34 mouse cellular contexts compared by ENCODE assay signal in the genomic region with DNA sequence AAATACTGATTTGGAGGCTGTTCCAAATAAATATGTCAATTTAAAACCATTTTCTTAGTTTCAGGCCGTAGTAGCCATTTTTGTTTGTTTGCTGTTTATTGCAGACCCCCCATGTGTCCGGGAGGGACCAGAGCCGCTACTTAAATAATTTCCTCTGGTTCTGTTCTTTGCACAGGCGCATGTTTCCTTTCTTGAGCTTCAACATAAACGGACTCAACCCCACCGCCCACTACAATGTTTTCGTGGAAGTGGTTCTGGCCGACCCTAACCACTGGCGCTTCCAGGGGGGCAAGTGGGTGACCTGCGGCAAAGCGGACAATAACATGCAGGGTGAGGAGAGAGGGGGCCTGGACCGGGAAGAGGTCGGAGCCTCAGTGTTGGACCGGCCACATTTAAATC. TPM values are rescaled to one million over a fixed set of nuclear protein-coding genes. Genes with fewer than 3 reads are reported as not detected.
A peak's percentile ranks its signal among the peaks of the same experiment; 100 is the strongest.
DNase-seq lines count a peak whose midpoint lies in the region; ATAC-seq and TF ChIP-seq lines count a peak whose summit lies in the region.
"Had no signal": no experiment of that assay in that cellular context is flagged by ENCODE, and none has a peak within 500 bp of the region (broad histone marks: within the 10 kb centered on the region; RNA-seq: fewer than 3 reads in every experiment).

No protein-coding gene starts in this region.

- no peak for TF ChIP-seq CTCF in E14TG2a.4 (conservative IDR thresholded peaks at IDR 0.05; ENCODE audit: low read length)

- H3K27ac ChIP-seq in hindbrain, embryonic 11.5 days (ENCODE audit: low read depth, low read length) = no peak overlapping the region
- H3K27ac ChIP-seq in hindbrain, embryonic 12.5 days = no peak overlapping the region
- H3K27ac ChIP-seq in forebrain, embryonic 13.5 days = no peak overlapping the region
- H3K27ac ChIP-seq in limb, embryonic 10.5 days = no peak overlapping the region
- H3K27ac ChIP-seq: embryonic facial prominence, embryonic 12.5 days; left cerebral cortex, adult 2 months; lung, embryonic 15.5 days; midbrain, embryonic 12.5 days; stomach, embryonic 15.5 days had no signal

- H3K4me2 ChIP-seq in hindbrain, embryonic 11.5 days (replicated peaks; ENCODE audit: low read depth, low read length) = no peak overlapping the region
- no peak overlapping the region for H3K4me2 ChIP-seq in hindbrain, embryonic 12.5 days (replicated peaks)
- H3K4me2 ChIP-seq in forebrain, embryonic 13.5 days = peak overlapping the region; percentile 68
- H3K4me2 ChIP-seq: embryonic facial prominence, embryonic 12.5 days; heart, embryonic 11.5 days; liver, embryonic 11.5 days; lung, embryonic 15.5 days; midbrain, embryonic 12.5 days; stomach, embryonic 15.5 days had no signal

- intact Hi-C loops in left cerebral cortex, postnatal 10 days (cut with DNase I) = no loop called here

- peak; percentile 33 for DNase-seq in hindbrain, embryonic 11.5 days (ENCODE audit: low spot score)
- peak; percentile 40 for DNase-seq in limb, embryonic 10.5 days (ENCODE audit: low spot score)
- DNase-seq in left cerebral cortex, postnatal 10 days (ENCODE audit: extremely low spot score in 1 of 2, low spot score in 2 of 2) = no peak
- DNase-seq in layer of hippocampus, postnatal 25 days (ENCODE audit: extremely low spot score in 1 of 2, low spot score in 1 of 2) = no peak
- DNase-seq in right cerebral cortex, postnatal 10 days (ENCODE audit: low spot score in 2 of 2) = no peak
- DNase-seq: adrenal gland, postnatal 10 days; cerebellum, adult 9-10 months; embryo, embryonic 11 days; gastrocnemius, postnatal 14 days; heart, adult 11 months; heart, postnatal 4 days; kidney, postnatal 14 days; layer of hippocampus, adult 9-11 months; left cerebral cortex, postnatal 4 days; retina, postnatal 1 day; right cerebral cortex, postnatal 25 days; thymus, postnatal 14 days had no signal

- H3K9me3 ChIP-seq in hindbrain, embryonic 11.5 days (ENCODE audit: control insufficient read depth, low read length) = no peaks in the 10 kb centered on the region
- H3K9me3 ChIP-seq in hindbrain, embryonic 12.5 days (replicated peaks) = no peaks in the 10 kb centered on the region
- no peaks in the 10 kb centered on the region for H3K9me3 ChIP-seq in E14TG2a.4 (ENCODE audit: low read length)
- H3K9me3 ChIP-seq in forebrain, embryonic 13.5 days (replicated peaks) = no peaks in the 10 kb centered on the region
- no peaks in the 10 kb centered on the region for H3K9me3 ChIP-seq in limb, embryonic 10.5 days (replicated peaks)
- H3K9me3 ChIP-seq: embryonic facial prominence, embryonic 12.5 days; lung, embryonic 15.5 days; midbrain, embryonic 12.5 days; stomach, embryonic 15.5 days had no signal

- no peak overlapping the region for H3K4me3 ChIP-seq in hindbrain, embryonic 11.5 days (ENCODE audit: low read depth, low read length)
- no peak overlapping the region for H3K4me3 ChIP-seq in hindbrain, embryonic 12.5 days
- peak overlapping the region; percentile 86; the same call in 1 of the 2 replicates for H3K4me3 ChIP-seq in E14TG2a.4 (replicated peaks; ENCODE audit: low read length)
- H3K4me3 ChIP-seq in forebrain, embryonic 13.5 days = peak overlapping the region; percentile 56
- no peak overlapping the region for H3K4me3 ChIP-seq in limb, embryonic 10.5 days
- H3K4me3 ChIP-seq: embryonic facial prominence, embryonic 12.5 days; left cerebral cortex, adult 2 months; lung, embryonic 15.5 days; midbrain, embryonic 12.5 days; stomach, embryonic 15.5 days had no signal

- H3K4me1 ChIP-seq in hindbrain, embryonic 11.5 days (replicated peaks; ENCODE audit: control insufficient read depth, insufficient read depth, low read length) = peaks cover 4% of the 10 kb centered on the region
- peaks cover 28% of the 10 kb centered on the region for H3K4me1 ChIP-seq in hindbrain, embryonic 12.5 days
- peaks cover 78% of the 10 kb centered on the region for H3K4me1 ChIP-seq in E14TG2a.4 (replicated peaks; ENCODE audit: low read depth, low read length)
- H3K4me1 ChIP-seq in forebrain, embryonic 13.5 days = peaks cover 43% of the 10 kb centered on the region
- peaks cover 34% of the 10 kb centered on the region for H3K4me1 ChIP-seq in limb, embryonic 10.5 days

- no peak for ATAC-seq in hindbrain, embryonic 11.5 days (ENCODE audit: low FRiP score)
- ATAC-seq in hindbrain, embryonic 12.5 days (ENCODE audit: low FRiP score) = no peak
- ATAC-seq in forebrain, embryonic 13.5 days = no peak
- ATAC-seq: intestine, postnatal 0 days; Patski had no signal

- 3% methylated on average over 14 of the region's 14 CpGs for WGBS in hindbrain, embryonic 11.5 days
- WGBS in hindbrain, embryonic 12.5 days = 3% methylated on average over 14 of the region's 14 CpGs
- 7% methylated on average over 14 of the region's 14 CpGs for WGBS in forebrain, embryonic 13.5 days
- WGBS in limb, embryonic 10.5 days = 1% methylated on average over 14 of the region's 14 CpGs

- no peak overlapping the region for H3K9ac ChIP-seq in hindbrain, embryonic 11.5 days (ENCODE audit: low read depth, low read length)
- H3K9ac ChIP-seq in hindbrain, embryonic 12.5 days = no peak overlapping the region
- peak overlapping the region; percentile 73 for H3K9ac ChIP-seq in forebrain, embryonic 13.5 days
- H3K9ac ChIP-seq: embryonic facial prominence, embryonic 12.5 days; lung, embryonic 15.5 days; midbrain, embryonic 12.5 days; stomach, embryonic 15.5 days had no signal

- peaks cover 79% of the 10 kb centered on the region for H3K27me3 ChIP-seq in hindbrain, embryonic 11.5 days (ENCODE audit: control insufficient read depth, insufficient read depth, low read length)
- peaks cover 96% of the 10 kb centered on the region for H3K27me3 ChIP-seq in hindbrain, embryonic 12.5 days
- H3K27me3 ChIP-seq in E14TG2a.4 (ENCODE audit: insufficient read depth, low read length) = peaks cover 87% of the 10 kb centered on the region
- peaks cover 92% of the 10 kb centered on the region for H3K27me3 ChIP-seq in forebrain, embryonic 13.5 days
- H3K27me3 ChIP-seq in limb, embryonic 10.5 days (ENCODE audit: low read depth, poor library complexity, severe bottlenecking) = peaks cover 100% of the 10 kb centered on the region

- no peaks in the 10 kb centered on the region for H3K36me3 ChIP-seq in hindbrain, embryonic 11.5 days (ENCODE audit: control insufficient read depth, insufficient read depth, low read length)
- H3K36me3 ChIP-seq in hindbrain, embryonic 12.5 days = no peaks in the 10 kb centered on the region
- peaks cover 12% of the 10 kb centered on the region; the same call in 1 of the 2 replicates for H3K36me3 ChIP-seq in E14TG2a.4 (ENCODE audit: insufficient read depth, low read length)
- no peaks in the 10 kb centered on the region for H3K36me3 ChIP-seq in forebrain, embryonic 13.5 days (ENCODE audit: poor library complexity, severe bottlenecking)
- no peaks in the 10 kb centered on the region for H3K36me3 ChIP-seq in limb, embryonic 10.5 days
- H3K36me3 ChIP-seq: embryonic facial prominence, embryonic 12.5 days; lung, embryonic 15.5 days; midbrain, embryonic 12.5 days; stomach, embryonic 15.5 days had no signal

RNA-seq across cellular contexts. Expression of gene Eomes, which starts 2.3 kb away (rescaled TPM):
- 0.11 TPM in 1 of 2 replicates, not detected in the other for polyA plus RNA-seq in hindbrain, embryonic 11.5 days (2014; fragmentation: Nextera tagmentation; extraction: Ambion mirVana)
- 0.09 and 0.25 TPM in 2 replicates for polyA plus RNA-seq in hindbrain, embryonic 12.5 days (2016; fragmentation: Nextera tagmentation; extraction: Ambion mirVana)
- 24.4 and 30.7 TPM in 2 replicates for polyA plus RNA-seq in forebrain, embryonic 13.5 days (2015; fragmentation: Nextera tagmentation; extraction: Ambion mirVana)
- 0.05 TPM in 1 of 2 replicates, not detected in the other for polyA plus RNA-seq in limb, embryonic 10.5 days (2016; fragmentation: Nextera tagmentation; extraction: Ambion mirVana)
- total RNA-seq in left cerebral cortex, postnatal 10 days (2021) = under 1 TPM; 0.24 to 0.28 TPM
- total RNA-seq in layer of hippocampus, postnatal 25 days (2021) = 1 to 10 TPM; 1.3 TPM
- total RNA-seq: gastrocnemius, postnatal 14 days; heart, postnatal 4 days; megakaryocyte progenitor cell, adult 5-6 weeks; MEL had no signal
- polyA plus RNA-seq: intestine, postnatal 0 days; kidney, embryonic 14.5 days; liver, embryonic 11.5 days; liver, embryonic 16.5 days; lung, embryonic 15.5 days; neural tube, embryonic 14.5 days had no signal

RNA-seq across cellular contexts. Expression of gene Golga4, which starts 25.8 kb away (rescaled TPM):
- polyA plus RNA-seq in hindbrain, embryonic 11.5 days (2014; fragmentation: Nextera tagmentation; extraction: Ambion mirVana) = 51.5 and 64.8 TPM in 2 replicates
- polyA plus RNA-seq in hindbrain, embryonic 12.5 days (2016; fragmentation: Nextera tagmentation; extraction: Ambion mirVana) = 67.5 and 73.1 TPM in 2 replicates
- polyA plus RNA-seq in forebrain, embryonic 13.5 days (2015; fragmentation: Nextera tagmentation; extraction: Ambion mirVana) = 54.3 and 56.1 TPM in 2 replicates
- 36.8 and 49.6 TPM in 2 replicates for polyA plus RNA-seq in limb, embryonic 10.5 days (2016; fragmentation: Nextera tagmentation; extraction: Ambion mirVana)
- total RNA-seq in left cerebral cortex, postnatal 10 days (2021) = 10 to 100 TPM; 73.5 to 74.4 TPM
- total RNA-seq in layer of hippocampus, postnatal 25 days (2021) = 10 to 100 TPM; 69.2 to 98.9 TPM

Comparison
In these comparisons a context has a peak if more than half of its experiments do, and no peak if none do; other contexts are left out.
1. DNase-seq: peak in hindbrain, embryonic 11.5 days (single experiment) and limb, embryonic 10.5 days (single experiment); none in left cerebral cortex, postnatal 10 days (0 of 2), layer of hippocampus, postnatal 25 days (0 of 2) and right cerebral cortex, postnatal 10 days (0 of 2).
2. H3K4me3 ChIP-seq: peak in E14TG2a.4 (single experiment) and forebrain, embryonic 13.5 days (single experiment); none in hindbrain, embryonic 11.5 days (single experiment), hindbrain, embryonic 12.5 days (single experiment) and limb, embryonic 10.5 days (single experiment).
3. RNA of gene Eomes, which starts 2.3 kb away (polyA plus RNA-seq): 24.4 to 30.7 TPM in forebrain, embryonic 13.5 days; 0.09 to 0.25 TPM in hindbrain, embryonic 12.5 days, 0.11 TPM in hindbrain, embryonic 11.5 days and 0.05 TPM in limb, embryonic 10.5 days; every median in the first group is over 10 times any median in the second.